Mouse (Mus musculus): ENCODE measurements at regions not wholly inside any gene's neighbourhood (a gene's known extent, or its start where the extent isn't known, plus 50 kb on each side); places are given as distances from the start of the nearest gene placed in this dataset.
"Not testable (repeated sequence)": the region's sequence is repeated elsewhere in the genome, so short reads cannot be mapped to it uniquely, and the experiment has no call there.

DNA sequence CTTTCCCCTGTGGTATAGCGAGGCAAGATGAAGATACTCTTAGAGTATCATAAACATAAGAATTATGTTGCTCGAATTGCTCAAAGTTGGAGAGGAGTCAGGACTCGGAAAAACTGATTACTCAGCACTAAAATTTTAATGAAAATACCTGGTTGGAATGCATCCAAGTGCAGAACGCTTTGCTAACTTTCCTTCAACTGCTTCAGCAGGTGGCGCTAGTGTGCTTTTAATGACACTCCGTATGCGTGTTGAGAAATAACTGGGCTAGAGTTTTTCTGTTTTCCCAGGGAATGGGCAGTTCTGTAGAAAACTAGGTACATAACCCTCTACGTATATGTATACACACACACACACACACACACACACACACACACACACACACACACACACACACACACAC, 221.0 kb downstream of the Grxcr1 start:
- DNase-seq, result peak; percentile 61

GRCm38 (mm10) chr5:68253476-68253875, 221.8 kb downstream of the Grxcr1 start:
- no peak for DNase-seq

DNA sequence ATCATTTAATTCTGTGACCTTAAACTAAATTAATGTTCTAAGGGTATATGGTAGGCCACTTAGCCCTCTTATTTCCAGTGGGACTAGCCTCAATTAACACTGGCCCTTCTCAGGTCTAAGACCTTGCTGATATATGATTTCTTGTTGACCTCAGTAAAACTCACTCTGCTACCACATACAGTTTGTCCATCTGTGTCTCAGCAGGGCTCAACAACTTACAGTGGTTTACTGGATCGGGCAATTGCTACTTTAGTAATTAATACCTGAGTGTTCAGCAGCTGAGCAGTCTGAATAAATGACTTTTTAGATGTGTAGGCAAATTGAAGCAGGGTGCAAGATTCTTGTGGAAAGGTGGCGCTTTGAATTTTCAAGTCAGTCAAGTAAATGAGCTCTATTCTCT, 222.5 kb downstream of the Grxcr1 start:
- DNase-seq, result no peak

GRCm38 (mm10) chr5:68264206-68264605, 232.6 kb downstream of the Grxcr1 start:
- DNase-seq, result no peak

DNA sequence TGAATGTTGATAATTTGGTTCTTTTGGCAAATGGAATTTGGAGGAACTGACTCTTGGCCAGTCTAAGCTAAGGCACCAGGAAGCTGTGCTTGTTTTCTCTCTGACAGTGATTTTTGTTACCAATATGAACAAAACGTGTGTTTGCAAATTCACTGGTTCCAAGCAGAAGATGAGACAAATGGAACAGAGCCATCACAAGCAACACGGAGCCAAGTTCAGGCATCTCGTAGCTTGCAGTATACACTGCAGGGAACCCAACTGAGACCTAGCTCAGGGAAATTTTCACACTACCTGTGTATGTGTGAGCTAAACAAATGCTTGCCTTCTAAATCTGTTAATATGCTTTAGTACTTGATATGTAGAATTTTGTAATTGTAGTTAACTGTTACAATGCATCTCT, 242.6 kb downstream of the Grxcr1 start:
- no peak for DNase-seq

DNA sequence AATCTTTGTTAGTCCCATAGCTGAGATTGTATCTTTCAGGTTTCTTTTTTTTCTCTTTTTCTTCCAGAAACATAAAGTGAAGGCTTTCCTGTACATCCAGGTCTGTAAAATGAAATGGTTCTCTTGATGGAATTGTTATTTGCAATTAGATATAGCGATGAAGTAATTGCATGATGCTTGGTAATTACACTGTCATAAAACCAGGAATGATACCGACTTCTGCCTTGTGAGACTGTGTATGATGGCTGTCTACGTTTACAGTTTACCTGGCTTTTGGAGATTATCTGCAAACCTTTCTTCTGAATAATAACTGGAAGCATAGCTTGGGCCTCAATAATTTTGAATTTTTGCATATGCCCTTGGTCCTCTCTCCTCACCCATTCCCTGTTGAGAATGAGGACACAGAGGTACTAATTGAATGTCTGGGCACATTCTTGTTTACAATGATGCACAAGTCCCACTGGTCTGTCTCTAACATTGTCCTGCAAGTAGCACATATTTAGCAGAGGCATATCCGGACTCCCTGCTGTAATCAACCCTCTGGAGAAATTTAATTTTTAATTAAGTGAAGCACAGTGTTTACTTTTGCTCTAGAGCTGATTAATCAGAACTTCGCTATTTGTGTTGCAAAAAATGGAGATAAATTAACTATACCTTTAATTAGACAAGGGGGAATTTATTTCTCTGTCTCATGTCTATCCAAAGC, 244.1 kb downstream of the Grxcr1 start:
- DNase-seq, result no peak

DNA sequence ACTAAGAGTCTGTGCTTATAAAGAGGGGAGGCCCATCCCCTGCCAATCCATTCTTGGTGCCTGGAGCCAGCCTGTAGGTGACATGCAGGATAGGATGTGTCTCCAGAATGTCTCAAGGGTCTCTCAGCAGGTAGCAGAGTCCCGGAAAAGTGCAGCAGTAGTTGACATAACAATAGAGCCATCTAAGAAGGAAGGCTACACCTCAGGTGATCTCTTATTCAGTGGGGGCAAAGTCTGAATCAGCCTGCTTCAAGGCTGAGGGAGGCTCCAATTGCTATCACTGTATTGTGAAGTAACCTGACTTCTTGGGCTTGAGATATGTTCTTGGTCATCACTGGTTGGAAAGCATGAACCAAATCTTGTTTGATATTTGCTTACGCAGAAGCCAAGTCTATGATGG, 264.1 kb downstream of the Grxcr1 start:
- not testable (repeated sequence) for DNase-seq

GRCm38 (mm10) chr5:68313187-68313586, 281.6 kb downstream of the Grxcr1 start:
- DNase-seq, result no peak

DNA sequence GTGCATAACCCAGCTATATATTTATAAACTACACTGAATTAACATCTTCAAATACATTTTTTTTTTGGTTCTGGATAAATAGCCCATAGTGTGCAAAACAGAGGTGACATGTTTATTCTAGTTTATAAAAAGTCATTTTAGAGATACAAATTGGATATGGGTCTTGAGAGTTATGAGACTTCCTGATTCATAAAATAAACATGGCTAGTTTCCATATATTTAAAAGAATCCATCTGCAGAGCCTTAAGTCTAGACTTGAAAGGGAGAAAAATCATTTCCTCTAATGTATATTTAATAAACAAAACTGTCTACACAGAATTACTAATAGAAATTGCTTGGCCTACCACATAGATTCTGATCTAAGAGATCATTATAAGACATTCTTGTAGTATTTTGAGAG, 287.3 kb downstream of the Grxcr1 start:
- no peak for DNase-seq

DNA sequence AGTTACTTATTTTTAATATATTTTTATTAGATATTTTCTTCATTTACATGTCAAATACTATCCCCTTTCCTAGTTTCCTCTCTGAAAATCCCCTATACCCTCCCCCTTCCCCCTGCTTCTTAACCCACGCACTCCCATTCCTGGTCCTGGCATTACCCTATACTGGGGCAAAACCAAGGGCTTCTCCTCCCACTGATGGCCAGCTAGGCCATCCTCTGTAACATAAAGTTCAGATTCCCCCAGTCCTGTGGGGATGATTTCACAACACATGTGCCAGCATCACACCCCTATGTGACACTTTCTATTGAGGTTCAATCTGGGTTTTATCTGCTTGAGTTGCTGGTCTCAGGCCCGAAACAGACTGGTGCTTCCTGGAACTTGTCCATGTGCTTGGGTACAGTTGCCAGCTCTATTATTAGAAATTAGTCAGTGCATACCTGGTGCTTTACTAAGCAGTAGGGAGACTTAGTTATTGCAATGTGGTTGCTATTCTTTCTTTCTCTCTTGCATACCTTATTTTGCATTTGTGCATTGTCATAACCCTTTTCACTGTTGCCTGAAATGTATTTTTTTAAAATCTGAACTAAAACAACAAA, 295.5 kb downstream of the Grxcr1 start:
- peak; percentile 11 for DNase-seq

DNA sequence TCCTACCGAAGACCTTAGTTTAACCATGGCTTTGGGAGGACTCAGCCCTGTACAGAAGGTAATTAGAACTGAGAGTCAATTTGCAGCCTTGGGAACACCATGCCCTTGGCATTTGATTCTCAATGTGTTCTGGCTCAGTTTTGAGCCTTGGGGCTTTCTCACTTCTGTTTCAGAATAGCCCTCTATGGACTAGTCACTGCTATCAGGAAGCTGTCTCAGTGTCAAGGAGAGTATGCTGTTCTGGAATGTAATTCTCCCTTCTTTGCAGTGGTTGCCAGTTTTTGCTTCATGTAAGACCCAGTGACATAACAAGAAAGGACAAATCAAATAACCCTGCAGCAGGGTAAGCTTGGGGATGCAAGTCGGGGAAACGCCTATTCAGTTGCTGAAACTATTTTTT, 297.7 kb downstream of the Grxcr1 start:
- DNase-seq, result no peak

DNA sequence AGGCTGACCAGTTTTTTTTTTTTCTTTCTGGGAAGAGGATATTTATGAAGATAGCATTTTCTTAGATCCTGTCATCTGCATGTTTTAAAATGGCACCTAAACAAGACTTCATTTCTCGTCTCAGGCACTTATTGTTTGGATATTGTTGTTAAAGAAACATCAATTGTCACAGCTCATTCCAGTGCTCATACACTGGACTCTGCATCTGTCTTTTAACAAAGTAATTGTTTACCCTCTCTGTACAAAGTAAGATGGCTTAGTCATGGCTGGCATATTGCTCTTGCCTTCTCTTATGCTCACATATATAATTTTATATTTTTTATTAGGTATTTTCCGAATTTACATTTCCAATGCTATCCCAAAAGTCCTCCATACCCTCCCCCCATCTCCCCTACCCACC, 298.2 kb downstream of the Grxcr1 start:
- no peak for DNase-seq

- DNase-seq, result no peak
These were observed 319.3 kb downstream of the Grxcr1 start for GRCm38 (mm10) chr5:68350921-68351320.

GRCm38 (mm10) chr5:68351793-68352192, 320.2 kb downstream of the Grxcr1 start:
- no peak for DNase-seq

DNA sequence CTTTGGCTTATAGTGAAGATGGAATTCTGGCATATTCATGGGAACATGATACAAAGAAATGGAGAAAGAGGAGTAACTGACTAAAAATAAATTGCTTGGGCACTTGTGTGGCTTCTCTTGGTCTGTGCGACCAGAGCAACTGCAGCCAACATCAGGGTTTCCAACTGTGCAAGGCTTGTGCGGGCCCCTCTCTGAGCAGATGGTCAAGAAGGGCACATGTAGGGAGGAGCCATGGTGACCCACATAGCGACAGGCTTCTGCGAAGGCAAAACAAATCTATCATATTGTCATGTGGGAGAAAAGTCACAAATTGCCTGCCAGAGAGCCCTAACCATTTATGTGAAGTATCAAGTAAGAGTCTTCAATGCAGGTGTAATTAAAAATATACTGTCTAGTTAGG, 321.6 kb downstream of the Grxcr1 start:
- DNase-seq, result no peak

GRCm38 (mm10) chr5:68353816-68354215, 322.2 kb downstream of the Grxcr1 start:
- DNase-seq, result not testable (repeated sequence)

DNA sequence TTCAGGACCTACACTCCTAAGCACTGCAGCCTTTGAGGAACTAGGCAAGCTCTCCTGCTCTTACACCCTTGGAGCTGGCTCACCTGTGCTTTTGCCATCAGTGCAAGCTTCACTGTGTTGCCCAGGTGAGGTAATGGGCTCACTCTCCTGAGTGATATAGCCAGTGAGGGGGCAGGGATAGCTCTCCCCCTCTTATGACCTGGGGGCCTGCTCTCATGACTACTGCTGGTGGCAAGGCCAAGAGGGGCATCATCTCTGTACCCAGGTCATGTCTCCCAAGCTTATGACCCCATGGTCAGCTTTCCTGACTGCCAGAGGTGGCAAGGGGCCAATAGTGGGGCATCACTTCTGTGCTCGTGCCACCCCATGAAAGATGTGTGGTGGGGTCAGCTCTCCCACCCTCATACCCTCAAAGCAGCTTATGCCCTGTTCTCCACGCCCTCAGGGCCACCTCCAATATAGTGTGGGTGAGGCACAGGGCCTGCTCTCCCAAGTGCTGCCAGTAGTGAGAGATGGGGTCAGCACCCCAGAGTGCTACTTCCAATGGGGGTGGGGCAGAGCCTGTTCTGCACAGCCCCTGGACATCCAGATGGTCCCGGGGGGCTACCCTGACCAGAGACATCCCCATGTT, 330.1 kb downstream of the Grxcr1 start:
- DNase-seq, result no peak

- no peak for DNase-seq
These were observed 341.4 kb downstream of the Grxcr1 start for GRCm38 (mm10) chr5:68373082-68373481.

Data from kidney, postnatal 14 days (tissue).